Mouse (Mus musculus) embryonic stem cell, embryonic (primary cell): Measurements from ENCODE around the gene Plcb4.
"Not testable (repeated sequence)": the region's sequence is repeated elsewhere in the genome, so short reads cannot be mapped to it uniquely, and the experiment has no call there.

Experiments used
- CTCF ChIA-PET, 4 experiments: fragments of 300-600 bp in 2 of 4; fragments of 350-600 bp in 2 of 4; sonication (Branson Sonifier 250); formaldehyde crosslinking; loops; one replicate each; lab custom pipeline; 2022; ENCODE audit warnings: inconsistent platforms in 2 of 4; lab: Charles Lee
- POLR2A ChIA-PET, 4 experiments: fragments of 300-600 bp in 2 of 4; fragments of 350-600 bp in 2 of 4; sonication (Branson Sonifier 250); formaldehyde crosslinking; loops; one replicate each; lab custom pipeline; 2022; ENCODE audit warnings: antibody characterized with exemption in 4 of 4, inconsistent platforms in 1 of 4; lab: Charles Lee

Plcb4 gene

GRCm38 (mm10) chr2:135727088-135727487 lies 68.3 kb downstream of the Plcb4 start:
- CTCF ChIA-PET, result no interaction called here
- POLR2A ChIA-PET, result interaction anchor here in 1 of 4 experiments (0.7 kb wide), 1 partner anchor 16 kb away, joined by 3 read pairs; no protein-coding TSS in a partner anchor

GRCm38 (mm10) chr2:135727925-135728324 lies 69.1 kb downstream of the Plcb4 start:
- CTCF ChIA-PET, result no interaction called here
- POLR2A ChIA-PET, result interaction anchor here in 1 of 4 experiments (0.7 to 1.6 kb wide), 3 partner anchors 11 to 42 kb away, joined by 3 to 4 read pairs (median 3); no protein-coding TSS in a partner anchor

- ChIA-PET POLR2A (interaction anchor here in 3 of 4 experiments (1.0 to 1.9 kb wide), 5 partner anchors 19 to 435 kb away, joined by 3 to 7 read pairs (median 3); no protein-coding TSS in a partner anchor), CTCF (interaction anchor here in 3 of 4 experiments (0.5 to 1.0 kb wide), 4 partner anchors 20 to 253 kb away, joined by 3 to 4 read pairs (median 3); no protein-coding TSS in a partner anchor)
Measured at GRCm38 (mm10) chr2:135731591-135731990, 72.8 kb downstream of the Plcb4 start.

GRCm38 (mm10) chr2:135732651-135733050 lies 73.8 kb downstream of the Plcb4 start:
- CTCF ChIA-PET, result interaction anchor here in 2 of 4 experiments (0.6 to 1.1 kb wide), 3 partner anchors 67 to 253 kb away, joined by 3 to 4 read pairs (median 3); no protein-coding TSS in a partner anchor
- POLR2A ChIA-PET, result interaction anchor here in 2 of 4 experiments (0.6 to 1.9 kb wide), 6 partner anchors 15 to 798 kb away, joined by 3 to 7 read pairs (median 3); no protein-coding TSS in a partner anchor

- POLR2A ChIA-PET, result interaction anchor here in 3 of 4 experiments (0.6 to 2.1 kb wide), 10 partner anchors 9 to 80 kb away, joined by 3 to 7 read pairs (median 4); no protein-coding TSS in a partner anchor
- CTCF ChIA-PET, result interaction anchor here (0.5 to 2.0 kb wide), 20 partner anchors 10 to 764 kb away, joined by 3 to 11 read pairs (median 4); no protein-coding TSS in a partner anchor
Measured at GRCm38 (mm10) chr2:135733926-135734510, 75.2 kb downstream of the Plcb4 start.

GRCm38 (mm10) chr2:135737506-135737905 lies 78.7 kb downstream of the Plcb4 start:
- CTCF ChIA-PET, result no interaction called here
- POLR2A ChIA-PET, result interaction anchor here in 2 of 4 experiments (0.7 to 1.5 kb wide), 4 partner anchors 10 to 76 kb away, joined by 3 to 5 read pairs (median 3); no protein-coding TSS in a partner anchor

- CTCF ChIA-PET, result not testable (repeated sequence)
- POLR2A ChIA-PET, result interaction anchor here in 2 of 4 experiments (0.7 to 1.5 kb wide), 4 partner anchors 10 to 76 kb away, joined by 3 to 5 read pairs (median 3); no protein-coding TSS in a partner anchor
Measured at GRCm38 (mm10) chr2:135738022-135738780, 79.4 kb downstream of the Plcb4 start.

- POLR2A ChIA-PET, result no interaction called here
- CTCF ChIA-PET, result no interaction called here
Measured at GRCm38 (mm10) chr2:135738950-135739349, 80.1 kb downstream of the Plcb4 start.

- ChIA-PET CTCF (no interaction called here), POLR2A (interaction anchor here in 1 of 4 experiments (0.7 kb wide), 1 partner anchor 9 kb away, joined by 3 read pairs; no protein-coding TSS in a partner anchor)
Measured at GRCm38 (mm10) chr2:135742954-135743700, 84.3 kb downstream of the Plcb4 start.

- ChIA-PET POLR2A (interaction anchor here in 1 of 4 experiments (0.5 to 0.9 kb wide), 2 partner anchors 147 to 173 kb away, joined by 3 read pairs; no protein-coding TSS in a partner anchor), CTCF (interaction anchor here in 3 of 4 experiments (0.6 to 1.3 kb wide), 3 partner anchors 11 to 801 kb away, joined by 3 to 7 read pairs (median 3); no protein-coding TSS in a partner anchor)
Measured at GRCm38 (mm10) chr2:135744711-135745110, 85.9 kb downstream of the Plcb4 start.

- ChIA-PET POLR2A (interaction anchor here in 1 of 4 experiments (0.5 to 0.9 kb wide), 2 partner anchors 146 to 174 kb away, joined by 3 read pairs; no protein-coding TSS in a partner anchor), CTCF (interaction anchor here in 3 of 4 experiments (0.6 to 1.3 kb wide), 3 partner anchors 11 to 802 kb away, joined by 3 to 7 read pairs (median 3); no protein-coding TSS in a partner anchor)
Measured at GRCm38 (mm10) chr2:135745126-135745525, 86.3 kb downstream of the Plcb4 start.

GRCm38 (mm10) chr2:135748441-135748840 lies 89.6 kb downstream of the Plcb4 start:
- ChIA-PET CTCF (interaction anchor here in 3 of 4 experiments (0.5 to 1.3 kb wide), 5 partner anchors 15 to 306 kb away, joined by 3 to 5 read pairs (median 3); no protein-coding TSS in a partner anchor), POLR2A (interaction anchor here (0.6 to 2.3 kb wide), 11 partner anchors 11 to 95 kb away, joined by 3 to 7 read pairs (median 4); partner anchors contain the start of gene Plcb4 (in 1 of the 4))

- ChIA-PET CTCF (interaction anchor here in 2 of 4 experiments (0.6 to 1.3 kb wide), 2 partner anchors 10 to 16 kb away, joined by 3 to 4 read pairs; no protein-coding TSS in a partner anchor), POLR2A (interaction anchor here in 2 of 4 experiments (0.5 to 2.5 kb wide), 5 partner anchors 10 to 360 kb away, joined by 3 to 7 read pairs (median 5); no protein-coding TSS in a partner anchor)
Measured at GRCm38 (mm10) chr2:135749606-135750005, 90.8 kb downstream of the Plcb4 start.

- ChIA-PET POLR2A (interaction anchor here in 2 of 4 experiments (0.8 to 2.5 kb wide), 3 partner anchors 9 to 260 kb away, joined by 4 to 8 read pairs (median 7); no protein-coding TSS in a partner anchor), CTCF (no interaction called here)
Measured at GRCm38 (mm10) chr2:135750748-135751147, 91.9 kb downstream of the Plcb4 start.

- ChIA-PET POLR2A (interaction anchor here in 1 of 4 experiments (1.0 kb wide), 1 partner anchor 27 kb away, joined by 3 read pairs; no protein-coding TSS in a partner anchor), CTCF (no interaction called here)
Measured at GRCm38 (mm10) chr2:135755792-135756191, 97.0 kb downstream of the Plcb4 start.

- ChIA-PET CTCF (no interaction called here), POLR2A (interaction anchor here in 1 of 4 experiments (0.6 kb wide), 1 partner anchor 9 kb away, joined by 3 read pairs; no protein-coding TSS in a partner anchor)
Measured at GRCm38 (mm10) chr2:135757478-135757877, 98.7 kb downstream of the Plcb4 start.

GRCm38 (mm10) chr2:135759499-135760095 lies 100.8 kb downstream of the Plcb4 start:
- ChIA-PET CTCF (interaction anchor here in 1 of 4 experiments (0.6 kb wide), 1 partner anchor 10 kb away, joined by 3 read pairs; no protein-coding TSS in a partner anchor), POLR2A (interaction anchor here in 2 of 4 experiments (1.3 to 2.1 kb wide), 4 partner anchors 9 to 75 kb away, joined by 3 to 7 read pairs (median 4); no protein-coding TSS in a partner anchor)
